Mouse (Mus musculus) megakaryocyte, embryonic 14.5 days (primary cell): ENCODE measurements around the gene Enah. TPM values are rescaled to one million over a fixed set of nuclear protein-coding genes. Genes with fewer than 3 reads are reported as not detected.

ENCODE experiments used
- H3K27me3 ChIP-seq: replicated peaks from 2 replicates; pipeline ENCODE3; 2012; ENCODE audit warnings: inconsistent platforms
- H3K36me3 ChIP-seq: replicated peaks from 2 replicates; pipeline ENCODE3; 2012; ENCODE audit warnings: low read length, inconsistent platforms, mixed read lengths
- H3K4me1 ChIP-seq: 2 replicates; pipeline ENCODE4 v1.6.1; 2012; ENCODE audit warnings: inconsistent platforms
- H3K4me3 ChIP-seq: replicated peaks from 2 replicates; pipeline ENCODE3; 2012; ENCODE audit warnings: moderate library complexity, mild to moderate bottlenecking, inconsistent platforms
- H3K9me3 ChIP-seq: 2 replicates; pipeline ENCODE4 v1.6.1; 2012; ENCODE audit warnings: inconsistent platforms
- FLI1 ChIP-seq: IDR thresholded peaks from 2 replicates; pipeline ENCODE4 v1.6.1; 2012; ENCODE audit warnings: low read length, inconsistent platforms, mixed read lengths
- GATA1 ChIP-seq: IDR thresholded peaks from 3 replicates; pipeline ENCODE4 v1.6.1; 2012; ENCODE audit warnings: mixed read lengths, low read length, inconsistent platforms, borderline replicate concordance
- polyA plus RNA-seq: library from polyadenylated mRNA; stranded (reverse); fragments of >175 nt; gene quantifications from 2 replicates; pipeline ENCODE4 v1.2.3, GENCODE M21; 2012; ENCODE audit warnings: low replicate concordance; ENCODE audit not compliant: insufficient read depth

The Enah gene
- polyA plus RNA-seq, 1 experiment: 37.0 TPM

DNA sequence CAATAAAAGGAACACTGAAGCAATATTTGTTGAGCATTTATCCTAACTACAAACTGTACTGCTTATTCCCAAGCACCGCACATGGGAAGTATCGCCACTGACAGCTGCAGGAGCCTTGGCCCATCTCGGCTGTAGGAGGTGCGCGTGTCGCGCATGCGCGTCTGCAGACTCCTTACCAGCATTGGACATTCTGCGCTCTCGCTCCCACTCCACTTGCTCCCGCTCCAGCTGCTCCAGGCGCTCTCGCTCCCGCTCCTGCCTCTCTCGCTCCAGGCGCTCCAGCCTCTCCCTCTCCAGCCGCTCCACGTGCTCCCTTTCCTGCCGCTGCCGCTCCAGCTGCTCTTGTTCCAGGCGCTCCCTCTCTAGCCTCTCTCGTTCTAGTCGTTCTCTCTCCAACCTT is 96.4 kb downstream of the Enah start:
- peaks cover 23% of the 10 kb centered on the region for H3K36me3 ChIP-seq
- TF ChIP-seq FLI1 (no peak), GATA1 (no peak)
- H3K4me1 ChIP-seq: peaks cover 33% of the 10 kb centered on the region
- H3K9me3 ChIP-seq: no peaks in the 10 kb centered on the region
- H3K4me3 ChIP-seq: peak overlapping the region; percentile 83
- no peaks in the 10 kb centered on the region for H3K27me3 ChIP-seq

GRCm38 (mm10) chr1:181921580-181922494 is 98.0 kb downstream of the Enah start:
- peaks cover 32% of the 10 kb centered on the region for H3K36me3 ChIP-seq
- peaks cover 31% of the 10 kb centered on the region for H3K4me1 ChIP-seq
- H3K27me3 ChIP-seq: no peaks in the 10 kb centered on the region
- no peaks in the 10 kb centered on the region for H3K9me3 ChIP-seq
- H3K4me3 ChIP-seq: peak overlapping the region; percentile 94
- no peak for TF ChIP-seq FLI1

DNA sequence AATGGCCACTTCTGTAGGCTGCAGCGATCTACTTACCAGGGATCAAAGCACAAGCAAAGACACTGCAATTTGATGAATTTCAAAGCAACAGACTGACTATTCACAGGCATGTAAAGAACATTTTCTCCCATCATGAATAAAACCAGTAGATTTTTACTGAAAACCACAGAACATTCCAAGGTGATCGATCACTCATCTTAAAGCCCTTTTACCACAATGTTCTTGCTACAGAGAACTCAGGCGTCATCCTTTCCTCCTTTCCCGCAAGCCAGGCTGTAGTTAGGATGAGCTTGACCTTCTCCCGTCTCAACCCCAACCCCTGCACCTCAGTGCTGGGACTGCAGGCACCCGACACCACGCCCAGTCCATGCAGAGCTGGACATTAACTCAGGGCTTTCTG is 107.9 kb downstream of the Enah start:
- no peaks in the 10 kb centered on the region for H3K27me3 ChIP-seq
- H3K9me3 ChIP-seq: no peaks in the 10 kb centered on the region
- H3K36me3 ChIP-seq: peaks cover 42% of the 10 kb centered on the region
- TF ChIP-seq FLI1 (no peak), GATA1 (no peak)
- H3K4me3 ChIP-seq: no peak overlapping the region
- H3K4me1 ChIP-seq: peaks cover 12% of the 10 kb centered on the region

GRCm38 (mm10) chr1:181901706-181902373 is 118.0 kb downstream of the Enah start:
- Histone ChIP-seq H3K9me3 (no peaks in the 10 kb centered on the region), H3K4me3 (no peak overlapping the region), H3K4me1 (0 out of 2 replicates have a peak, but pooled peaks cover 3% of the 10 kb centered on the region), H3K36me3 (peaks cover 30% of the 10 kb centered on the region), H3K27me3 (peaks cover 7% of the 10 kb centered on the region)
- TF ChIP-seq GATA1 (no peak), FLI1 (no peak)

- Histone ChIP-seq H3K4me3 (no peak overlapping the region), H3K27me3 (peaks cover 7% of the 10 kb centered on the region), H3K36me3 (peaks cover 22% of the 10 kb centered on the region), H3K4me1 (0 out of 2 replicates have a peak, but pooled peaks cover 3% of the 10 kb centered on the region), H3K9me3 (no peaks in the 10 kb centered on the region)
- TF ChIP-seq FLI1 (no peak), GATA1 (no peak)
Observed at GRCm38 (mm10) chr1:181900846-181901245, 118.9 kb downstream of the Enah start.

- no peaks in the 10 kb centered on the region for H3K9me3 ChIP-seq
- no peak for TF ChIP-seq GATA1
- TF ChIP-seq FLI1: no peak
- H3K36me3 ChIP-seq: peaks cover 11% of the 10 kb centered on the region
- no peak overlapping the region for H3K4me3 ChIP-seq
- H3K4me1 ChIP-seq: peaks cover 11% of the 10 kb centered on the region
- H3K27me3 ChIP-seq: peaks cover 7% of the 10 kb centered on the region
Observed at GRCm38 (mm10) chr1:181898961-181899360, 120.8 kb downstream of the Enah start.

DNA sequence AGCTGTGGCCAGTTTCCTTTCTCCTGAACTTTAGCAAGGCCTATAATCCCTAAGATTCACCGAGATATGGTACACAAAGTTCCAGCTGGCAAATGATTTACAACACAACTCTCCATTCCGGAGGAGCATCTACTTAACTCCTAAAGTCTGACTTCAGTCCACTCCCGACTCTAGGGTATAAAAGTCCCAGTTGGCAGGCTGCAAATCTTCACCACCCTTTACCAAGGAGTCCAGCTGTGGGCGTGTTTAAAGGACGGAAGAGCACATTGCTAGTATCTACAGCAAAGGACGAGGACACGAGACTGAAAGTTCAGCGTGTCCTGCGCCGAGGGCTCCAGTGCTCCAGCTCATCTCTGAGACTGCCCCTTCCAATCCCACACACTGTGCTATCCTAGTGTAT is 122.8 kb downstream of the Enah start:
- Histone ChIP-seq H3K4me3 (no peak overlapping the region), H3K4me1 (peaks cover 17% of the 10 kb centered on the region), H3K9me3 (no peaks in the 10 kb centered on the region), H3K36me3 (no peaks in the 10 kb centered on the region), H3K27me3 (peaks cover 8% of the 10 kb centered on the region)
- TF ChIP-seq GATA1: no peak
- no peak for TF ChIP-seq FLI1

DNA sequence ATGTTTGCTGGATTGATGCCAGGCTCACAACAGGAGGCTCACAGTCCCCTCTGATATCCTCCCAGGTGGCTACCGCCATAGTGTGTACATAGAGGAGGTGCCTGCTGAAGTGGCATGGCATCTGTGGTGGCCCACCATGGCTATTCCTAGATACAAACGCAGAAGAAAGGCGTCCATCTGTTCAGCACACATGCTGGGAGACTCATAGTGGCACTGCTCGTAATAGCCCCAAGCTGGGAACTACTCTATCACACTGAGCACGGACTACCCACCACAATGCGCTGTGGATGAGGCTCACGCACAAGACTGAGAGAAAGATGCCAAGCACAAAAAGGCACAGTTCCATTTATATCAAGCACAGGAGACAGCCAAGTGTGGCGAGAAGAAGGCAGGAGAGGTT is 126.1 kb downstream of the Enah start:
- Histone ChIP-seq H3K4me3 (no peak overlapping the region), H3K4me1 (peaks cover 22% of the 10 kb centered on the region), H3K36me3 (no peaks in the 10 kb centered on the region), H3K27me3 (peaks cover 6% of the 10 kb centered on the region), H3K9me3 (no peaks in the 10 kb centered on the region)
- TF ChIP-seq GATA1 (no peak), FLI1 (no peak)

GRCm38 (mm10) chr1:181889670-181890069 is 130.1 kb downstream of the Enah start:
- Histone ChIP-seq H3K4me1 (peaks cover 33% of the 10 kb centered on the region), H3K9me3 (no peaks in the 10 kb centered on the region), H3K36me3 (no peaks in the 10 kb centered on the region), H3K27me3 (peaks cover 4% of the 10 kb centered on the region), H3K4me3 (no peak overlapping the region)
- TF ChIP-seq FLI1 (no peak), GATA1 (no peak)

DNA sequence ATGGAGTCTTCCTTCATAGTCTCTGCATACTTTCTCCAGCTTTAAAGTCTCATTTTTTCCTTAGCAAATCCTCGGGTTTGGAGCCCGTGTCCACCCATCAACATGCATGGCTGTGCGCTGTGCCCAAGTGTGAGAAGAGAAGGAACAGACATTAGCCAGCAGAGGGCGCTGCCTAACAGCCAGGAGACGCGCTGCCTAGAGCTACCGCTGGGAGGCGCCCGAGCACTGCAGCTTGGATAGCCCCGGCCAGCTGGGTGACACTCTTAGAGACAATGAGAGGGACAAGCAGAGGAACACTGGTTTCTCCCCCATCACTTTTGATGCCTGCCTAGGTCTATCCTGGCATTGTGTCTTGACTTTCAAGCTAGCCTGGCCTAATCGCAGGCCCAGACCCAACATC is 131.0 kb downstream of the Enah start:
- H3K4me1 ChIP-seq: peaks cover 31% of the 10 kb centered on the region
- peak overlapping the region; percentile 80 for H3K4me3 ChIP-seq
- TF ChIP-seq GATA1 (no peak), FLI1 (no peak)
- H3K27me3 ChIP-seq: peaks cover 4% of the 10 kb centered on the region
- H3K9me3 ChIP-seq: no peaks in the 10 kb centered on the region
- H3K36me3 ChIP-seq: no peaks in the 10 kb centered on the region
